ENCODE assay signal across 13 mouse cellular contexts in the genomic region with DNA sequence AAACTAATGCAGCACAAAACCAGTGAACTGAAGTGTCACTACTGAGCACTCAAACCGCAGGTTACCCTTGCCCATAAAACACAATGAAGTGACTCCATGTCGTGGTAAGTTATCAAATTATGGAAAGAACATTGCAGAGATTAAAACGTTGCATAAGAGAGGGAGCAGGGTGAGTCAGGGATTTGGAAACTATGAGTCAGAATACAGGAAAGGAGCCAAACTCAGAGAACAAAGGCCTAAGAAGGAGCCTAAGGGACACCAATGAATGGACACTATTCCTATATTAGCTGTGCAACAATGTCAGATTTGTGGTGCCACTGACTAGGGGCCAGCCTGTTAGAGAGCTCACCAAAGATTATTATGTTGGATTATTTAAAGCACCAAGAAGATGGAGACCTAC. TPM values are rescaled to one million over a fixed set of nuclear protein-coding genes. Genes with fewer than 3 reads are reported as not detected.
A peak's percentile ranks its signal among the peaks of the same experiment; 100 is the strongest.
DNase-seq lines count a peak whose midpoint lies in the region; ATAC-seq and TF ChIP-seq lines count a peak whose summit lies in the region.
"Had no signal": no experiment of that assay in that cellular context is flagged by ENCODE, and none has a peak within 500 bp of the region (broad histone marks: within the 10 kb centered on the region; RNA-seq: fewer than 3 reads in every experiment).

No protein-coding gene starts in this region.

- H3K27me3 ChIP-seq in myocyte (ENCODE audit: control insufficient read depth, insufficient read depth, insufficient read length), result no peaks in the 10 kb centered on the region
- no peaks in the 10 kb centered on the region for H3K27me3 ChIP-seq in embryonic facial prominence, embryonic 10.5 days (replicated peaks; ENCODE audit: low read depth, poor library complexity, severe bottlenecking)
- H3K27me3 ChIP-seq: liver, embryonic 13.5 days had no signal

- H3K4me2 ChIP-seq in myocyte (ENCODE audit: low read depth), result peak overlapping the region; percentile 15
- H3K4me2 ChIP-seq: liver, embryonic 13.5 days had no signal

- no peaks in the 10 kb centered on the region for H3K9me3 ChIP-seq in embryonic facial prominence, embryonic 10.5 days
- H3K9me3 ChIP-seq: liver, embryonic 13.5 days had no signal

- no peaks in the 10 kb centered on the region for H3K36me3 ChIP-seq in myocyte (ENCODE audit: control insufficient read depth, insufficient read depth)
- no peaks in the 10 kb centered on the region for H3K36me3 ChIP-seq in embryonic facial prominence, embryonic 10.5 days (replicated peaks)
- H3K36me3 ChIP-seq: liver, embryonic 13.5 days had no signal

- no peak for DNase-seq in frontal cortex, postnatal 36 days (ENCODE audit: low spot score in 2 of 2)
- peak; percentile 31 for DNase-seq in ovary, adult 18-20 months (ENCODE audit: low spot score)
- no peak for DNase-seq in ovary, postnatal 14 days (ENCODE audit: low spot score)
- peak; percentile 83 for DNase-seq in fat pad, adult 2 months (ENCODE audit: extremely low read depth, low read depth, low spot score)
- no peak for DNase-seq in embryonic facial prominence, embryonic 10.5 days (ENCODE audit: low spot score)
- no peak for DNase-seq in yolk sac, embryonic 10.5 days (ENCODE audit: low spot score)
- DNase-seq: kidney, adult 9 months; liver, embryonic 13.5 days; midbrain, embryonic 14.5 days had no signal

- TF ChIP-seq POLR2A in myocyte (IDR thresholded peaks at IDR 0.05; ENCODE audit: insufficient read length, low read depth), result no peak

- H3K4me3 ChIP-seq in myocyte, result no peak overlapping the region
- H3K4me3 ChIP-seq in embryonic facial prominence, embryonic 10.5 days, result no peak overlapping the region
- H3K4me3 ChIP-seq: liver, embryonic 13.5 days had no signal

- ATAC-seq in frontal cortex, adult (ENCODE audit: low TSS enrichment), result peak; percentile 84
- ATAC-seq: CD4-positive, CD25-positive, alpha-beta regulatory T cell, adult 4 months; forebrain, embryonic 16.5 days had no signal

- WGBS in embryonic facial prominence, embryonic 10.5 days, result 88% methylated on average over 3 of the region's 3 CpGs

- H3ac ChIP-seq in myocyte (ENCODE audit: control insufficient read depth, insufficient read length), result no peak overlapping the region

- peaks cover 10% of the 10 kb centered on the region for H3K4me1 ChIP-seq in embryonic facial prominence, embryonic 10.5 days
- H3K4me1 ChIP-seq: liver, embryonic 13.5 days had no signal

- H3K27ac ChIP-seq in embryonic facial prominence, embryonic 10.5 days (replicated peaks), result no peak overlapping the region
- H3K27ac ChIP-seq: liver, embryonic 13.5 days had no signal

- no peaks in the 10 kb centered on the region for H3K79me2 ChIP-seq in myocyte (ENCODE audit: control insufficient read depth, insufficient read depth)

TF ChIP-seq in myocyte, 11 proteins besides CTCF, POLR2A, EP300 and RAD21:
- peak; percentile 94 for TF ChIP-seq CEBPB (IDR thresholded peaks at IDR 0.05; ENCODE audit: insufficient read depth, poor library complexity, severe bottlenecking)
- TF ChIP-seq MYOD1 (IDR thresholded peaks at IDR 0.05; ENCODE audit: control insufficient read depth in 1 of 3, insufficient read length in 2 of 3, low read depth in 2 of 3), result no peak

RNA-seq across cellular contexts. Expression of gene Efemp1, which starts 53.3 kb away (rescaled TPM):
- polyA plus RNA-seq in myocyte (2012; fragmentation: generic; extraction: Trizol), result 0.12 TPM
- 5.5 and 10.2 TPM in 2 replicates for polyA plus RNA-seq in embryonic facial prominence, embryonic 10.5 days (2016; fragmentation: Nextera tagmentation; extraction: Ambion mirVana)
- polyA plus RNA-seq: CD4-positive, CD25-positive, alpha-beta regulatory T cell, adult 4 months had no signal

Comparison
In these comparisons a context has a peak if more than half of its experiments do, and no peak if none do; other contexts are left out.
1. DNase-seq: peak in ovary, adult 18-20 months (single experiment) and fat pad, adult 2 months (single experiment); none in frontal cortex, postnatal 36 days (0 of 2), ovary, postnatal 14 days (single experiment), embryonic facial prominence, embryonic 10.5 days (single experiment) and yolk sac, embryonic 10.5 days (single experiment).